Mouse (Mus musculus): Measurements from ENCODE around the gene Capzb. TPM values are rescaled to one million over a fixed set of nuclear protein-coding genes. Genes with fewer than 3 reads are reported as not detected.
A peak's percentile ranks its signal among the peaks of the same experiment; 100 is the strongest.

Gene Capzb
- polyA plus RNA-seq, 2 experiments: 198 to 284 TPM

DNA sequence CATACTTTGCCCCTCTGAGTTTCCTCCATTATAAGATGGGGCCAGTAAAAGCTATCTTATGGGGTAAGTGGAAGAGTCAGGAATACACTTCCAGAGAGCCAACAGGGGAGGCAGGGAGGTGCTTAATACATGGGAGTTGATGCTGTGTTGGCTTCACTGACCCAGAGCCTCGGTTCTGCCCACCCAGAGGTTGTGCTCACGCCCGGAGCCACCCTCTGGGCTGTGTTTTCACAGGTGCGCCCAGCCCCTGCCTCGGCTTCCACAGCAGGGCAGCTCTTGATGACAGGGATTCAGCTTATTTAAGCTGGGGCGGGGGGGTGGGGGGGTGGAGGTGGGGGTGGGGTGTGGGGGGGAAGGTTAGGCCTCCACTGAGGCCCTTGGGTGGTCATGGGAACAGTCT lies 52.1 kb downstream of the Capzb start:
- ATAC-seq (ENCODE audit: low FRiP score, low read depth) (no peak), DNase-seq (ENCODE audit: low spot score) (no peak)
- Histone ChIP-seq H3K9ac (ENCODE audit: low read depth, low read length, severe bottlenecking) (no peak overlapping the region), H3K4me1 (ENCODE audit: control insufficient read depth, insufficient read depth, low read length) (peaks cover 77% of the 10 kb centered on the region), H3K36me3 (ENCODE audit: control insufficient read depth, insufficient read depth, low read length) (peaks cover 36% of the 10 kb centered on the region), H3K4me2 (replicated peaks; ENCODE audit: low read depth, low read length, severe bottlenecking) (no peak overlapping the region), H3K4me3 (replicated peaks; ENCODE audit: low read length) (no peak overlapping the region), H3K9me3 (ENCODE audit: control insufficient read depth, low read length) (no peaks in the 10 kb centered on the region), H3K27ac (replicated peaks; ENCODE audit: low read depth, low read length) (no peak overlapping the region), H3K27me3 (ENCODE audit: control insufficient read depth, insufficient read depth, low read length) (no peaks in the 10 kb centered on the region)
- no peak for TF ChIP-seq POLR2A (IDR thresholded peaks at IDR 0.05; ENCODE audit: borderline replicate concordance, extremely low read depth, insufficient read depth, insufficient read length)
- WGBS: 69% methylated on average over 6 of the region's 6 CpGs

DNA sequence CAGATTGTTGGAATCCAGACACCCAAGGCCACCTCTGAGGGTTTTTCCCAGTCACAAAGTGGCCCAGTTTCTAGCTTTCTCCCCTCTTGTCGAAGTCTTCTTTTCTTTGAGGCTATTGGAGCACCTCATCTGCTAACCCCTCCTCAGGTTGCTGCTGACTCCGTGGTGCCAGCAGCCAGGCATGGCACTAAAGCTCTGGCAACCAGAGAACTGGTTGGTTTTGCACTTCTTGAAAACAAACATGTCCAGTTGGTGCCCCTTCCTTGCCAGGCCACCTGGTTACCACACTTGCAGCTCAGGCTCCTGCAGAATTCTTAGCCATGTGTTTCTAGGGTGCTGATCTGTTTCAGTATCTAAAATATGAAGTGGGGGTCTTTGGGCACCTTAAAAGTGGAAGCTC lies 52.8 kb downstream of the Capzb start:
- no peak for ATAC-seq (ENCODE audit: low FRiP score, low read depth)
- Histone ChIP-seq H3K9me3 (ENCODE audit: control insufficient read depth, low read length) (no peaks in the 10 kb centered on the region), H3K4me1 (ENCODE audit: control insufficient read depth, insufficient read depth, low read length) (peaks cover 81% of the 10 kb centered on the region), H3K27me3 (ENCODE audit: control insufficient read depth, insufficient read depth, low read length) (no peaks in the 10 kb centered on the region), H3K27ac (replicated peaks; ENCODE audit: low read depth, low read length) (peak overlapping the region; percentile 79), H3K4me3 (replicated peaks; ENCODE audit: low read length) (no peak overlapping the region), H3K9ac (ENCODE audit: low read depth, low read length, severe bottlenecking) (0 out of 2 replicates have a peak overlapping the region, but pooled peaks have one; percentile 25), H3K4me2 (replicated peaks; ENCODE audit: low read depth, low read length, severe bottlenecking) (no peak overlapping the region), H3K36me3 (ENCODE audit: control insufficient read depth, insufficient read depth, low read length) (peaks cover 28% of the 10 kb centered on the region)
- 76% methylated on average over 2 of the region's 2 CpGs for WGBS
- DNase-seq (ENCODE audit: low spot score): no peak
- no peak for TF ChIP-seq POLR2A (IDR thresholded peaks at IDR 0.05; ENCODE audit: borderline replicate concordance, extremely low read depth, insufficient read depth, insufficient read length)

DNA sequence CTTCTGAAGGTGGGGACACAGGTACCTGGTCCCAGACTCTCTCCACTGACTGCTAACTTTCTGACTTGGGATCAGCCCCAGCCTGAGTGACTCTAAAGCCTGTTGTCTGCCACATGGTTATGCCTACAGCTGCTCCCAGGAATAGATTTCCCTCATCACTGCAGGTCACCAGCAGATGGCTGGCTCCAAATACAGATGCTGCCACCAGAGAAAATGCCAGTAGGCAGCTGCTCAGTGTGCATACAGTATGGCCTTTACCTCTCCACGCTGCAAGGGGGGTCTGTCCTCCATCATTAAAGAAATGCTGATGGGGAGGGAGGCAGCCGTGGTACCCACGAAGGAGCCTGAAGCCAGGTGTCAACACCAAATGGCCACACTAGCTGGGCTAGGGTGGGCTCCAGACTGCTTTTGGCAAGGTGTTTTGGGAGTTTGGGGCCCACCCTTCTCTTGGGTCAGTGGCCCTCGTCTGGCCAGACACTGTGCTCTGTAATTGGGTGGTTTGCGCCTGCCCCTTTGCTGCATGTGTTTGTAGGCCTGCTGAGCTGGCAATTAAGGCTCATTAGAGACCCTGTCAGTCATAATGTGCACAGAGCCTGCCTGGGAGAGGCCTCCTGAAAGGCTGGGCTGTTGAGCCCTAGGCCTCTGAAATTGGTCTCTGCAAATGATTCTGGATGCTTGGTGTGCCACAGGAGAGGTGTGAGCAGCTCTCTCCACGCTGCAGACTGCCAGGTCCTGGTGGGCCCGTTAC lies 53.6 kb downstream of the Capzb start:
- 16% methylated on average over 7 of the region's 7 CpGs for WGBS
- Histone ChIP-seq H3K4me2 (replicated peaks; ENCODE audit: low read depth, low read length, severe bottlenecking) (no peak overlapping the region), H3K9ac (ENCODE audit: low read depth, low read length, severe bottlenecking) (peak overlapping the region; percentile 25; the same call in 1 of the 2 replicates), H3K27me3 (ENCODE audit: control insufficient read depth, insufficient read depth, low read length) (no peaks in the 10 kb centered on the region), H3K36me3 (ENCODE audit: control insufficient read depth, insufficient read depth, low read length) (peaks cover 21% of the 10 kb centered on the region), H3K4me1 (ENCODE audit: control insufficient read depth, insufficient read depth, low read length) (peaks cover 82% of the 10 kb centered on the region), H3K9me3 (ENCODE audit: control insufficient read depth, low read length) (no peaks in the 10 kb centered on the region), H3K27ac (replicated peaks; ENCODE audit: low read depth, low read length) (peak overlapping the region; percentile 79), H3K4me3 (replicated peaks; ENCODE audit: low read length) (no peak overlapping the region)
- TF ChIP-seq POLR2A (IDR thresholded peaks at IDR 0.05; ENCODE audit: borderline replicate concordance, extremely low read depth, insufficient read depth, insufficient read length): no peak
- DNase-seq (ENCODE audit: low spot score) (no peak), ATAC-seq (ENCODE audit: low FRiP score, low read depth) (0 out of 2 replicates have a peak, but pooled peaks have one; percentile 38)

DNA sequence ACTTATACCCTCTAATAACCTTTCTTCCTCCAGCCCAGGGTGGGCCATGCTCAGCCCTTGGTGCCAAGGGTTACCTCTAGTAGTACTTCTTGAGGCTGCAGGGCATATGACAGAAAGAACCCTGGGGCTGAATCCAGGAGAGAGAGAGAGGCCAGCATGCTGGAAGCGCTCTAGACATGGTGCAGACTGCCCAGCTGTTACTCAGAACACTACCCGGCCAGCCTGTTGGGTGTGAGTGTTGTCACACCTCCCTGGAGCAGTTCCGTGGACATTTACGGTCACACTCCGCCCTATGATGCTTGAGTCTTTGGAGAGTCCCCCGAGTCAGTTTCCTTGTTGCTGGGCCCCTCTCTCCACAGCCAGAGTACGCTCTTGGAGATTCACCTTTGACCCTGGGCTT lies 55.3 kb downstream of the Capzb start:
- Histone ChIP-seq H3K9ac (ENCODE audit: low read depth, low read length, severe bottlenecking) (no peak overlapping the region), H3K27me3 (ENCODE audit: control insufficient read depth, insufficient read depth, low read length) (no peaks in the 10 kb centered on the region), H3K9me3 (ENCODE audit: control insufficient read depth, low read length) (no peaks in the 10 kb centered on the region), H3K4me1 (ENCODE audit: control insufficient read depth, insufficient read depth, low read length) (peaks cover 82% of the 10 kb centered on the region), H3K27ac (replicated peaks; ENCODE audit: low read depth, low read length) (no peak overlapping the region), H3K4me2 (replicated peaks; ENCODE audit: low read depth, low read length, severe bottlenecking) (no peak overlapping the region), H3K36me3 (ENCODE audit: control insufficient read depth, insufficient read depth, low read length) (peaks cover 6% of the 10 kb centered on the region), H3K4me3 (replicated peaks; ENCODE audit: low read length) (no peak overlapping the region)
- DNase-seq (ENCODE audit: low spot score): no peak
- 53% methylated on average over 7 of the region's 7 CpGs for WGBS
- no peak for TF ChIP-seq POLR2A (IDR thresholded peaks at IDR 0.05; ENCODE audit: borderline replicate concordance, extremely low read depth, insufficient read depth, insufficient read length)
- no peak for ATAC-seq (ENCODE audit: low FRiP score, low read depth)

DNA sequence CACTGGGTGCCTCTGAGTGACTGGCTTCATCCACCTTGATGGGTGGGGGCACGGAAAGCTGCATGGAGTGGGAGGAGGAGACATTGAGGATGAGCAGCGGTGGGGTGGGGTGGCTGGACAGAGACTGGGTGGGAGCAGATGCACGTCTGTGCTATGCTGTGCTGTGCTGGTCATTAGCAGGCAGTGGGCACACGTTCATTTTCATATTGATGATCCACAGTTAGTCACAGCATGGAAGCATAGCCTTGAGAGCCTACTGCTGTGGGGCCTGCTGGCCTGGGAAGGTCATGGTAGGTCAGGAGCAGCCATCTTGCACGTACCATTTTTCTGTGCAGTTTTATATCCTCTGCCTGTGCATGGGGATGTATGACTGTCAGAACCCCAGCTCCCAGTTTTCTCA lies 56.0 kb downstream of the Capzb start:
- no peak overlapping the region for H3K4me2 ChIP-seq (replicated peaks; ENCODE audit: low read depth, low read length, severe bottlenecking)
- H3K4me1 ChIP-seq (ENCODE audit: control insufficient read depth, insufficient read depth, low read length): peaks cover 90% of the 10 kb centered on the region
- peaks cover 4% of the 10 kb centered on the region for H3K36me3 ChIP-seq (ENCODE audit: control insufficient read depth, insufficient read depth, low read length)
- H3K9ac ChIP-seq (ENCODE audit: low read depth, low read length, severe bottlenecking): no peak overlapping the region
- peak overlapping the region; percentile 61 for H3K27ac ChIP-seq (replicated peaks; ENCODE audit: low read depth, low read length)
- WGBS: 70% methylated on average over 5 of the region's 5 CpGs
- ATAC-seq (ENCODE audit: low FRiP score, low read depth) (no peak), DNase-seq (ENCODE audit: low spot score) (no peak)
- H3K9me3 ChIP-seq (ENCODE audit: control insufficient read depth, low read length): no peaks in the 10 kb centered on the region
- no peaks in the 10 kb centered on the region for H3K27me3 ChIP-seq (ENCODE audit: control insufficient read depth, insufficient read depth, low read length)
- no peak overlapping the region for H3K4me3 ChIP-seq (replicated peaks; ENCODE audit: low read length)
- no peak for TF ChIP-seq POLR2A (IDR thresholded peaks at IDR 0.05; ENCODE audit: borderline replicate concordance, extremely low read depth, insufficient read depth, insufficient read length)

Measured in limb, embryonic 14.5 days (tissue).